Mouse (Mus musculus): Measurements from ENCODE around the gene Slc9a9. TPM values are rescaled to one million over a fixed set of nuclear protein-coding genes. Genes with fewer than 3 reads are reported as not detected.

The Slc9a9 gene
- polyA plus RNA-seq, 1 experiment = 4.0 TPM

DNA sequence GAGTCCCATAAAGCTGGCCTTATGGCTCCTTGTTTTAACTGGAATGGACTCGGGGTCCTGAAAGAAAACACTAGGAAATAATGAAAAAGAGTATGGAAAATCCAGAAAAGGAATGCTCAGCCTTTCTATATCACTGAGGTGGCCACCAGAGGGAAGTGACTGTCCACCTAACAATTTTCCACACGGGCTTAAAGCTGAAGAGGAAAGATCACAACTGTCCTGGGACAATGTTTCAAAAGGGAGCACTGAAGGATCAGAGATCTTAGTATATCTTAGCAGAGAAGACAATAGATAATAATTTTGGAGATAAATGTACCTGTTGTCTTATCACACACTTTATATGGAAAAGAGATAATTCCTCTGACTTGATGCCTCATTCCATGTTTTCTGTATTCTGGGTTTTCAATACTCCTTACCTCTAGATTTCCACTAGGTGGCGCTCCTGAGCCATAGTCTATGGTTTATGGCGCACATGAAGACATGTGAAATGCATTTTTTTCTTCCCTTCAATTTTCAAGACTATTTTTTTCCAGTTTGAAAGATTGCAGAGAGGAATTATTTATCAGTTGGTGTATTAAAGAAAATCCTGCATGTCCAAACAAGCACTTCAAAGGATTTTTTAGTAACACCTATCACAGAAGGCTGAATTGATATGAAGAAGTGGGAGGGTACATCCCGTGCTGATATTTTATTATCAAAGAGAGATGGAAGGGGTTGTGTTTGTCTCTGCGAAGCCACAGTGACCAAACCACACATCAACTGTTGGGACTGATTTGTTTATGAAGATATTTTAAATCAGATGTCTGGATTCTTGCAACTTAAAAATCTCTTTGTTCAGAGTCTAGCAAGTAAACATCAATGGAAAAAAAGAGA, 69.1 kb downstream of the Slc9a9 start:
- no peak for TF ChIP-seq POLR2A (IDR thresholded peaks at IDR 0.05; ENCODE audit: borderline replicate concordance, extremely low read depth, low read depth, low read length)
- TF ChIP-seq CTCF (IDR thresholded peaks at IDR 0.05; ENCODE audit: insufficient read depth, low read length) = peak; percentile 20; the same call in 1 of the 2 replicates
- 40% methylated on average over 6 of the region's 6 CpGs for WGBS
- no peak overlapping the region for H3K4me3 ChIP-seq (replicated peaks; ENCODE audit: extremely low read depth, low read depth, low read length)
- DNase-seq = peak; percentile 20
- no peaks in the 10 kb centered on the region for H3K4me1 ChIP-seq (ENCODE audit: control insufficient read depth, insufficient read depth, low read length)

GRCm38 (mm10) chr9:94740841-94741240, 71.1 kb downstream of the Slc9a9 start:
- TF ChIP-seq POLR2A (IDR thresholded peaks at IDR 0.05; ENCODE audit: borderline replicate concordance, extremely low read depth, low read depth, low read length) (no peak), CTCF (IDR thresholded peaks at IDR 0.05; ENCODE audit: insufficient read depth, low read length) (no peak)
- DNase-seq = no peak
- WGBS = 63% methylated on average over 3 of the region's 3 CpGs
- Histone ChIP-seq H3K4me3 (replicated peaks; ENCODE audit: extremely low read depth, low read depth, low read length) (no peak overlapping the region), H3K4me1 (ENCODE audit: control insufficient read depth, insufficient read depth, low read length) (no peaks in the 10 kb centered on the region)

- no peaks in the 10 kb centered on the region for H3K4me1 ChIP-seq (ENCODE audit: control insufficient read depth, insufficient read depth, low read length)
- 93% methylated on average over 1 of the region's 1 CpGs for WGBS
- TF ChIP-seq CTCF (IDR thresholded peaks at IDR 0.05; ENCODE audit: insufficient read depth, low read length) = no peak
- TF ChIP-seq POLR2A (IDR thresholded peaks at IDR 0.05; ENCODE audit: borderline replicate concordance, extremely low read depth, low read depth, low read length) = no peak
- no peak for DNase-seq
- H3K4me3 ChIP-seq (replicated peaks; ENCODE audit: extremely low read depth, low read depth, low read length) = no peak overlapping the region
Observed at GRCm38 (mm10) chr9:94743291-94743690, 73.6 kb downstream of the Slc9a9 start.

GRCm38 (mm10) chr9:94748503-94748902, 78.8 kb downstream of the Slc9a9 start:
- DNase-seq = no peak
- H3K4me1 ChIP-seq (ENCODE audit: control insufficient read depth, insufficient read depth, low read length) = no peaks in the 10 kb centered on the region
- TF ChIP-seq POLR2A (IDR thresholded peaks at IDR 0.05; ENCODE audit: borderline replicate concordance, extremely low read depth, low read depth, low read length) (no peak), CTCF (IDR thresholded peaks at IDR 0.05; ENCODE audit: insufficient read depth, low read length) (no peak)
- no peak overlapping the region for H3K4me3 ChIP-seq (replicated peaks; ENCODE audit: extremely low read depth, low read depth, low read length)
- 76% methylated on average over 2 of the region's 2 CpGs for WGBS

DNA sequence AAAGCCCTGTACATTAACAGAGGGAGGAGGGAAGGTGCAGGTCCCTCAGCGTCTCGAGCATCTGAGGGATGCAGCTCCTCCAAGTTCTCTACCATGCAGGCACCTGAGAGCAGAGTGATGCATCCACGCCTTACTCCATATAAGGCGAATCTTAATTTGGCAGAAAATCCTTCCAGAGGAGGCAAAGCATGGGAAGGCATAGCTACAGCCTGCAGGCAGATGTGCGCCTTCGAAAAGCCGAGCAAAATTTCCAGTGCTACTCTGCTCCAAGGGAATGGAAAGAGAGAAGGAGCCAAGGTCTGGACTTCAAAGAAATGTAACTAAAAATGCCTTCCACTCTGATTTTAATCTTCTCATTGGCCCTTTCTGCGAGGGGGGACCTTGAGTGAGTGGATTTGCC, 80.5 kb downstream of the Slc9a9 start:
- 85% methylated on average over 8 of the region's 8 CpGs for WGBS
- Histone ChIP-seq H3K4me1 (ENCODE audit: control insufficient read depth, insufficient read depth, low read length) (no peaks in the 10 kb centered on the region), H3K4me3 (replicated peaks; ENCODE audit: extremely low read depth, low read depth, low read length) (no peak overlapping the region)
- no peak for DNase-seq
- TF ChIP-seq POLR2A (IDR thresholded peaks at IDR 0.05; ENCODE audit: borderline replicate concordance, extremely low read depth, low read depth, low read length) = no peak
- TF ChIP-seq CTCF (IDR thresholded peaks at IDR 0.05; ENCODE audit: insufficient read depth, low read length) = no peak

DNA sequence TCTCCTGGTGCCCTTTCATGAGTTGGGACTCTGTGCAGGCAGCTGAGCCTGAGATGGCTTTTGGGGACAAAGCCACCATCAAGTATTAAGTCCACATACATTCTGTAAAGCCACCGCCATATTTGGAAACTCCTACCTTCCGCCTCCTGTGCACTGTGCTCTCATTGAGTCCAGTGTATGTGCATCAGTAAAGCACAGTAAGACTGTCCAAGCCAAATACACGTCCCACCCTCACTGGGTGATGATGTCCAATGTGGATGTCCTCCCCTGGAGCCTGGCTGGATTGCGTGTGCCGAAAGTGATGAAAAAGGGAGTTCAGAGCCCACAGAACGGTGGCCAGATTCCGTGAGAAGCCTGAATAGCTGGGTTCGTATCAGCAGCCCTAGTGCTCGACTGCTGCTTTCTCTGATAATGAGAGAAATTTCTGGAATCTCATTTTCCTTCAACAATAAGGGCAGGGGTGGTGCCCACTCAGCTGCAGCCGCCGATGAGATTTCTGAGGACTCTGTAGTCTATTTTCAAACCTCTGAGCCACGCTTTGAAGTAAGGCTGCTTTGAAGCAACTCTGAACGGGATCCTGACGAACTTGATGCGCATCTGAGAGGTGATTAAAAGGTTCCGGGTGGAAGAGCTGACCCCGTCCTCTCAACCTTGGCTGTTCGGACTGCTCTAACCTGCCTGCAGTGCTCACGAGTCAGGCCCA, 81.4 kb downstream of the Slc9a9 start:
- Histone ChIP-seq H3K4me1 (ENCODE audit: control insufficient read depth, insufficient read depth, low read length) (no peaks in the 10 kb centered on the region), H3K4me3 (replicated peaks; ENCODE audit: extremely low read depth, low read depth, low read length) (no peak overlapping the region)
- TF ChIP-seq POLR2A (IDR thresholded peaks at IDR 0.05; ENCODE audit: borderline replicate concordance, extremely low read depth, low read depth, low read length) (no peak), CTCF (IDR thresholded peaks at IDR 0.05; ENCODE audit: insufficient read depth, low read length) (no peak)
- 74% methylated on average over 19 of the region's 19 CpGs for WGBS
- DNase-seq = no peak

- H3K4me1 ChIP-seq (ENCODE audit: control insufficient read depth, insufficient read depth, low read length) = no peaks in the 10 kb centered on the region
- TF ChIP-seq CTCF (IDR thresholded peaks at IDR 0.05; ENCODE audit: insufficient read depth, low read length) (no peak), POLR2A (IDR thresholded peaks at IDR 0.05; ENCODE audit: borderline replicate concordance, extremely low read depth, low read depth, low read length) (no peak)
- no peak for DNase-seq
- WGBS = 62% methylated on average over 10 of the region's 10 CpGs
- no peak overlapping the region for H3K4me3 ChIP-seq (replicated peaks; ENCODE audit: extremely low read depth, low read depth, low read length)
Observed at GRCm38 (mm10) chr9:94751638-94752021, 81.9 kb downstream of the Slc9a9 start.

GRCm38 (mm10) chr9:94752121-94752520, 82.4 kb downstream of the Slc9a9 start:
- no peak for TF ChIP-seq POLR2A (IDR thresholded peaks at IDR 0.05; ENCODE audit: borderline replicate concordance, extremely low read depth, low read depth, low read length)
- TF ChIP-seq CTCF (IDR thresholded peaks at IDR 0.05; ENCODE audit: insufficient read depth, low read length) = no peak
- H3K4me1 ChIP-seq (ENCODE audit: control insufficient read depth, insufficient read depth, low read length) = no peaks in the 10 kb centered on the region
- WGBS = 63% methylated on average over 3 of the region's 3 CpGs
- no peak overlapping the region for H3K4me3 ChIP-seq (replicated peaks; ENCODE audit: extremely low read depth, low read depth, low read length)
- DNase-seq = no peak

DNA sequence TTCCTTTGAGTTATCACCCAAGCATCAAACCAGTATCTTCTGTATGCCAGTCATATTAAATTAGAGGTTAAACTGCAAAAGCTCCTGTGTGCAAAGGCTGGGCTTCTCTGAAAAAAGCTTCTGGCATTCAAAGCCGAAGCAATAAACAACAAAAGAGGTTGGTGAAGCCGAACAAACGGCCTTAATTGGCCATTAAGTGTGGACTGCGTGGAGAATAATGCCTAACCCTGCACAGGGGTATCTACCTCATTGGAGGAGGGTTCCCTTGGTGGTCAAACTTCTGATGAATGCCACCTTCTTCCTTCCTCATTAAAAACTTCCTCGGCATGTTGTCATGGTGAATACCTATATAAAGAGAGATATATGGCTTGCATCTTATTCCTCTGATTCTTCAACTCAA, 90.2 kb downstream of the Slc9a9 start:
- 71% methylated on average over 5 of the region's 5 CpGs for WGBS
- no peaks in the 10 kb centered on the region for H3K4me1 ChIP-seq (ENCODE audit: control insufficient read depth, insufficient read depth, low read length)
- no peak for DNase-seq
- TF ChIP-seq POLR2A (IDR thresholded peaks at IDR 0.05; ENCODE audit: borderline replicate concordance, extremely low read depth, low read depth, low read length) (no peak), CTCF (IDR thresholded peaks at IDR 0.05; ENCODE audit: insufficient read depth, low read length) (no peak)
- H3K4me3 ChIP-seq (replicated peaks; ENCODE audit: extremely low read depth, low read depth, low read length) = no peak overlapping the region
